Mouse (Mus musculus) inflammation-experienced regulatory T-cells, adult 6 months (primary cell): ENCODE data around the gene 2900011O08Rik. TPM values are rescaled to one million over a fixed set of nuclear protein-coding genes. Genes with fewer than 3 reads are reported as not detected.

Source experiments
- ATAC-seq: one replicate; pipeline ENCODE4 v1.8.0; 2017
- polyA plus RNA-seq, 3 experiments: library from polyadenylated mRNA; unstranded; fragments of 100-300 nt; shearing (Covaris generic); gene quantifications; one replicate each; pipeline ENCODE4 v1.2.1; 2017

2900011O08Rik gene
- polyA plus RNA-seq, 3 experiments from 2014 or later, result 0.23 to 1.2 TPM; not detected in 1

- ATAC-seq, result no peak
Measured at GRCm38 (mm10) chr16:14070471-14071169, 84.2 kb downstream of the 2900011O08Rik start.

- no peak for ATAC-seq
Measured at GRCm38 (mm10) chr16:14082925-14083324, 96.5 kb downstream of the 2900011O08Rik start.

GRCm38 (mm10) chr16:14088249-14088648 is 101.8 kb downstream of the 2900011O08Rik start:
- peak; percentile 96 for ATAC-seq

- ATAC-seq, result no peak
Measured at GRCm38 (mm10) chr16:14089296-14089695, 102.9 kb downstream of the 2900011O08Rik start.

GRCm38 (mm10) chr16:14091771-14092170 is 105.4 kb downstream of the 2900011O08Rik start:
- no peak for ATAC-seq

- no peak for ATAC-seq
Measured at GRCm38 (mm10) chr16:14105891-14106290, 119.5 kb downstream of the 2900011O08Rik start.

- ATAC-seq, result no peak
Measured at GRCm38 (mm10) chr16:14109651-14110230, 123.3 kb downstream of the 2900011O08Rik start.

- no peak for ATAC-seq
Measured at GRCm38 (mm10) chr16:14110922-14111321, 124.5 kb downstream of the 2900011O08Rik start.

GRCm38 (mm10) chr16:14112133-14112532 is 125.7 kb downstream of the 2900011O08Rik start:
- ATAC-seq, result no peak

GRCm38 (mm10) chr16:14112742-14113141 is 126.3 kb downstream of the 2900011O08Rik start:
- ATAC-seq, result no peak

GRCm38 (mm10) chr16:14117299-14117698 is 130.9 kb downstream of the 2900011O08Rik start:
- ATAC-seq, result no peak

GRCm38 (mm10) chr16:14120941-14121340 is 134.5 kb downstream of the 2900011O08Rik start:
- ATAC-seq, result no peak

GRCm38 (mm10) chr16:14121563-14121962 is 135.2 kb downstream of the 2900011O08Rik start:
- no peak for ATAC-seq

GRCm38 (mm10) chr16:14122586-14122985 is 136.2 kb downstream of the 2900011O08Rik start:
- ATAC-seq, result no peak

GRCm38 (mm10) chr16:14123901-14124300 is 137.5 kb downstream of the 2900011O08Rik start:
- ATAC-seq, result no peak

- no peak for ATAC-seq
Measured at GRCm38 (mm10) chr16:14124709-14125108, 138.3 kb downstream of the 2900011O08Rik start.

GRCm38 (mm10) chr16:14125253-14125652 is 138.8 kb downstream of the 2900011O08Rik start:
- ATAC-seq, result no peak

- ATAC-seq, result no peak
Measured at GRCm38 (mm10) chr16:14128977-14129376, 142.6 kb downstream of the 2900011O08Rik start.

GRCm38 (mm10) chr16:14130796-14131195 is 144.4 kb downstream of the 2900011O08Rik start:
- no peak for ATAC-seq

GRCm38 (mm10) chr16:14131376-14131775 is 145.0 kb downstream of the 2900011O08Rik start:
- no peak for ATAC-seq

- no peak for ATAC-seq
Measured at GRCm38 (mm10) chr16:14131838-14132237, 145.4 kb downstream of the 2900011O08Rik start.

GRCm38 (mm10) chr16:14135014-14135413 is 148.6 kb downstream of the 2900011O08Rik start:
- ATAC-seq, result no peak

- ATAC-seq, result no peak
Measured at GRCm38 (mm10) chr16:14137976-14138561, 151.7 kb downstream of the 2900011O08Rik start.

GRCm38 (mm10) chr16:14139106-14139505 is 152.7 kb downstream of the 2900011O08Rik start:
- no peak for ATAC-seq
